Mouse (Mus musculus) heart, embryonic 15.5 days (tissue): Measurements from ENCODE around the gene Mab21l2. TPM values are rescaled to one million over a fixed set of nuclear protein-coding genes. Genes with fewer than 3 reads are reported as not detected.

Experiments used
- ATAC-seq: fragments of 200-750 bp; cut with Nextera tagmentation; replicated peaks from 2 replicates; pipeline ENCODE4 v1.8.0; 2017; ENCODE audit warnings: low read depth, moderate TSS enrichment; ENCODE audit not compliant: insufficient number of reproducible peaks, insufficient read depth, low FRiP score
- H3K27ac ChIP-seq: fragments of 300-500 bp; sonication (generic); 2 replicates; pipeline ENCODE4 v1.5.1; 2015; ENCODE audit warnings: mild to moderate bottlenecking, inconsistent platforms
- H3K27me3 ChIP-seq: fragments of 300-500 bp; sonication (generic); 2 replicates; pipeline ENCODE4 v1.6.1; 2015; ENCODE audit warnings: inconsistent platforms
- H3K36me3 ChIP-seq: fragments of 300-500 bp; sonication (generic); 2 replicates; pipeline ENCODE4 v1.6.1; 2015; ENCODE audit warnings: mild to moderate bottlenecking, inconsistent platforms
- H3K4me1 ChIP-seq: fragments of 300-500 bp; sonication (generic); replicated peaks from 2 replicates; pipeline ENCODE4 v1.6.1; 2015; ENCODE audit warnings: inconsistent platforms
- H3K4me2 ChIP-seq: fragments of 300-500 bp; sonication (generic); 2 replicates; pipeline ENCODE4 v1.6.1; 2015; ENCODE audit warnings: inconsistent platforms, mild to moderate bottlenecking, moderate library complexity
- H3K4me3 ChIP-seq: fragments of 300-500 bp; sonication (generic); 2 replicates; pipeline ENCODE4 v1.5.1; 2015; ENCODE audit warnings: mild to moderate bottlenecking, inconsistent platforms
- H3K9ac ChIP-seq: fragments of 300-500 bp; sonication (generic); 2 replicates; pipeline ENCODE4 v1.6.1; 2015; ENCODE audit warnings: mild to moderate bottlenecking, inconsistent platforms
- H3K9me3 ChIP-seq: fragments of 300-500 bp; sonication (generic); replicated peaks from 2 replicates; pipeline ENCODE4 v1.6.1; 2016; ENCODE audit warnings: inconsistent platforms
- WGBS: fragments of 180-500 bp; shearing (Covaris S2); methylation state at CpG from one replicate; pipeline ENCODE4 v1.1.7; 2015; ENCODE audit warnings: mixed read lengths; 5-methylcytosine and 5-hydroxymethylcytosine counted together
- polyA plus RNA-seq: library from polyadenylated mRNA; unstranded; fragments of >200 nt; fragmentation: Nextera tagmentation; extraction: Ambion mirVana; gene quantifications from 2 replicates; pipeline ENCODE4 v1.2.1, GENCODE M21; 2015

Gene Mab21l2
- polyA plus RNA-seq, 1 experiment from 2014 or later, result 1.5 TPM

DNA sequence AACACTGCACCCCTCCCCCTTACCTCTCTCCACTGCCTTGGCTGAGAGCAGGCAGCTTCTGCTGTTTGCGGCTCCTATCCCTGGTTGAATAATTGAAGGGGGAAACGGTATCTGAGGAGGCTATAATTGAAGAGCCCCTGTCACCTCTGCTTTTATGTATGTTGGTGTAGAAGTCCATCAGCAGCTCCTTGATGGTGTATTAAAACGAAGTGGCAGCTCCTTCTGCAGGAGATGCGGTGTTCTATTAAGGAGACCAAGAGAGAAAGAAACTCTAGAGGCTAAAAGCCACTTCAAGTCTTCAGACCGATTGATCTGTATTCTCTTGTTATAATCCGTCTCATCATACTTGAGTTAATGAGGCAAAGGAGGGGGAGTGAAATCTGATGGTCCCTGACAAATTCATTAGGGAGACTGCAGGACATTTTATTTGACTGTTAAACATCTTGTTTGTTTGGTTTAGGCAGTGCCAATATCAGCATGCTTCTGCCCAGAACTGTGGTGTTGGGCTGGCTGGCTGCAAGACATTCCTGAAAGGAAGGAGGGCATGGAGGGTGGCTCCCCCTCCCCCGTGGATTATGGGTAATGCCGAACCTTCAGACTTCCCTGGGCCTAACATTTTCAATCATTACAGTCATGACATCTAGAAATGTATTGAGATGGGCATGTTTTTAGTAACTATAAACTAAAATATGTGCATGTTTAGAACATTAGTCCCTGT lies 2.7 kb upstream of the Mab21l2 start:
- no peak overlapping the region for H3K4me2 ChIP-seq
- no peaks in the 10 kb centered on the region for H3K9me3 ChIP-seq
- H3K36me3 ChIP-seq, result no peaks in the 10 kb centered on the region
- H3K27me3 ChIP-seq, result peaks cover 40% of the 10 kb centered on the region
- no peak for ATAC-seq
- H3K27ac ChIP-seq, result no peak overlapping the region
- H3K4me3 ChIP-seq, result no peak overlapping the region
- peaks cover 26% of the 10 kb centered on the region for H3K4me1 ChIP-seq
- 49% methylated on average over 8 of the region's 8 CpGs for WGBS
- no peak overlapping the region for H3K9ac ChIP-seq

DNA sequence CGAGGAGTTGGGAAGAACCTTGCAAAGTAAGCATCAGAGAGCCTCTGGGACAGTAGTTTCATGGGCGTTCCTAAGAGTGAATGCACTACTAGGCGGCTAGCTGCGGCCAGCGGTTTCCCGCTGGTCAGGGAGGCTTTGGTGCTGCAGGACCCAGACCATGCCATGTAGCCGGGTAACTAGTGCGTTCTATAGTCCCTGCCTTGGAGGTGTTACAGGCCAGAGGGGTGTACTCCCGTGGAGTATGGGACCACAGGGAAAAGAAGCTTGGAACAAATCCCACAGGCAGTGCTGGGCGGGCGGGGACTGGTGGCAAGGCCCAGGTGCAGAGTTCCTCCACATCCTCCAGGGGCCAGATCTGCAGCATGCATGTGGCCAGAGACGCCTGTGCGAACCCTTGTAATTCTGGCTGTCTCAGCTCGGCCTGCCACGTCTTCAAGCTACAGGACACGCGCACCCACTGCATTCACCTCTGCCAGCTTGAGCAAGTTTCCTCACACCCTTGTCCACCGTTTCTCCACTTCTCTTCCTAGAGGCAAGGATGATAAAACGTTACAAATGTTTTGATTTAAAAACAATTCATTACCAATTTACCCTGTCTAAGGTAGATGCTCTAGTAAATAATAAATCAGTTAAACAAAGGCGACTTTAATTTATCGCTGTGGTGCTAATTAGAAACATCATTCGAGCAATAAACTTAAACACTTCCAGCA lies 2.0 kb upstream of the Mab21l2 start:
- Histone ChIP-seq H3K9ac (no peak overlapping the region), H3K4me1 (peaks cover 29% of the 10 kb centered on the region), H3K27ac (no peak overlapping the region), H3K27me3 (peaks cover 40% of the 10 kb centered on the region), H3K9me3 (no peaks in the 10 kb centered on the region), H3K36me3 (no peaks in the 10 kb centered on the region), H3K4me2 (peak overlapping the region; percentile 45), H3K4me3 (no peak overlapping the region; the same call in 1 of the 2 replicates)
- ATAC-seq, result 0 out of 2 replicates have a peak, but pooled peaks have one; percentile 32
- WGBS, result 18% methylated on average over 22 of the region's 22 CpGs

- 0 out of 2 replicates have a peak, but pooled peaks have one; percentile 32 for ATAC-seq
- H3K27ac ChIP-seq, result no peak overlapping the region
- no peaks in the 10 kb centered on the region for H3K9me3 ChIP-seq
- peaks cover 29% of the 10 kb centered on the region for H3K4me1 ChIP-seq
- peak overlapping the region; percentile 51 for H3K9ac ChIP-seq
- no peaks in the 10 kb centered on the region for H3K36me3 ChIP-seq
- WGBS, result 1% methylated on average over 42 of the region's 42 CpGs
- peak overlapping the region; percentile 70 for H3K4me2 ChIP-seq
- peak overlapping the region; percentile 46 for H3K4me3 ChIP-seq
- H3K27me3 ChIP-seq, result peaks cover 40% of the 10 kb centered on the region
Measured at GRCm38 (mm10) chr3:86547251-86547791, 1.1 kb downstream of the Mab21l2 start.

DNA sequence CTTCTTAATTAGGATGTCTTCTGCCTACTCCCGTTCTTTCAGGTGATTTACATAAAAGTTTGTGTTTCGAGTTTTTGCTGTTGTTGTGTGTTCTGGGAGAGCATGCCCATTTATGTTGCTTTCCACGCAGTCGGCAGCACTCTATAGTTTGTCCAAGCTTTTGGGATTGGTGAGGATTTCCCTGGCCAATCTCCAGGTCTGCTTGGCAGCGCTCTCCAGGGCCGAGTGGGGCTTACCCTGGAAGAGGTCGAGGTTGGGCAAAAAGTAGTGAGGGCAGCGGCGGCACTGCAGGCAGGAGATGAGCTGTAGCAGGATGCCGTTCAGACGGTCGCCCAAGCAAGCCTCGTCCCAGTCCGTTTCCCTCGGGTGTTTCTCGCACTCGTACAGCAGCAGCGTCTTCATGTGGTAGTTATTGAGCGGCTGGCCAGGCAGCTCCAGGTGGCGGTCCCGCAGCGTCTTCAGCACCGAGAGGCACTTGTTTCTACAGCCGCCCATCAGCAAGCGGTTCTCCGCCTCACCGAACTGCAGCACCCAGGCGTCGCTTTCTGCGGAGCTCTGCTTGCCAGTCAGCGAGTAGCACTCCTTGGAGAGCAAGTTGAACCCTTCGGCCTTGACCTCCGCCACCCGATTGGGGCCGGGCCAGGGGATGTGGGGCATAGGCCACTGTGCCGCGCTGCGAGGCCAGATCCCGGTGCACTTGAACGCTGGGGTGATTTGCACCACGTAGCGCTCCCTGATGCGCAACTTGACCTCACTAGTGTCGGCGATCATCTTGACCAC lies 1.8 kb downstream of the Mab21l2 start:
- peaks cover 39% of the 10 kb centered on the region for H3K27me3 ChIP-seq
- no peaks in the 10 kb centered on the region for H3K9me3 ChIP-seq
- peak overlapping the region; percentile 46 for H3K4me3 ChIP-seq
- ATAC-seq, result peak; percentile 34; the same call in 1 of the 2 replicates
- H3K9ac ChIP-seq, result peak overlapping the region; percentile 51
- H3K27ac ChIP-seq, result no peak overlapping the region
- H3K4me1 ChIP-seq, result peaks cover 29% of the 10 kb centered on the region
- H3K4me2 ChIP-seq, result peak overlapping the region; percentile 70
- H3K36me3 ChIP-seq, result no peaks in the 10 kb centered on the region
- 1% methylated on average over 45 of the region's 45 CpGs for WGBS

DNA sequence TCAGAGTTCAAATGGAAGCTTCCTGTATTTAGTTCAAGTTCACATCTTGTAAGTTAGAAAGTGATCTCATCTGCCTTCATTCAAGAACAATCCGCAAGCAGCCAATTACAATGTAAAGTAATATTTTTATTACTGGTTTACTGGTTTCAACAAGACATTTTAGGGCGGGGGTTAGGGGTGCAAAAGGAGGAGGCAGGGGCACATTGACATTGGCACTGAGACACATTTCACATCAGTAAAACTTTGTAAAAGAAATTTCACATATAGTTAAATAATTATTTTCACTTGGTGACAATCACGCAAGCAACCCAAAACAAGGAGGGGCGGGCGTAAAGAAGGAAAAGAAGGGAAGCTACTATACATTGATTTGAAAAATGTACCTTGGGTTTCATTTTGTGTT lies 2.5 kb downstream of the Mab21l2 start:
- Histone ChIP-seq H3K36me3 (no peaks in the 10 kb centered on the region), H3K4me3 (peak overlapping the region; percentile 46), H3K4me2 (peak overlapping the region; percentile 70), H3K4me1 (peaks cover 29% of the 10 kb centered on the region), H3K27me3 (peaks cover 32% of the 10 kb centered on the region), H3K9ac (no peak overlapping the region), H3K27ac (no peak overlapping the region), H3K9me3 (no peaks in the 10 kb centered on the region)
- WGBS, result 31% methylated on average over 5 of the region's 5 CpGs
- ATAC-seq, result no peak

DNA sequence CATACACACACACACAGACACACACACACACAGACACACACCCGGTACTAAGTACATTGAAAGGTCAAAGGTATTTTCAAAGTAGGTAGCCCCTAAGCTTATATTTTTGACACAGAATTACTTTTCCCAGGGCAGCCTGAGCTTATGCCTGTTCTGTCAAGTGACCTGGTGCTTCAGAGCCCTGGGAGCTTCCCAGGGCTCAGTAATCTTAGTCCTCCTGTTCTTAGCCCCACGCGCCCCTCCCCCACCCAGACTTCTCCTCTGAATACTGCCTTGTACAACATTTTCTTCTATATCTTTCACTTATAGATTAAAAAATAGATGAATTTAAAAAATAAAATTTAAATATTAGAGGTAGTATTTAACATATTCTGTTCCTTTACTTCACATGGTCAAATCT lies 3.6 kb downstream of the Mab21l2 start:
- no peak overlapping the region for H3K9ac ChIP-seq
- H3K36me3 ChIP-seq, result no peaks in the 10 kb centered on the region
- peaks cover 24% of the 10 kb centered on the region for H3K4me1 ChIP-seq
- H3K4me3 ChIP-seq, result no peak overlapping the region
- H3K9me3 ChIP-seq, result no peaks in the 10 kb centered on the region
- WGBS, result 41% methylated on average over 3 of the region's 3 CpGs
- no peak overlapping the region for H3K27ac ChIP-seq
- H3K27me3 ChIP-seq, result peaks cover 20% of the 10 kb centered on the region
- no peak overlapping the region for H3K4me2 ChIP-seq
- ATAC-seq, result no peak

GRCm38 (mm10) chr3:86541863-86542397 lies 6.5 kb downstream of the Mab21l2 start:
- no peak overlapping the region for H3K27ac ChIP-seq
- H3K4me3 ChIP-seq, result no peak overlapping the region
- no peak overlapping the region for H3K9ac ChIP-seq
- H3K9me3 ChIP-seq, result no peaks in the 10 kb centered on the region
- no peak overlapping the region for H3K4me2 ChIP-seq
- H3K4me1 ChIP-seq, result peaks cover 10% of the 10 kb centered on the region
- H3K36me3 ChIP-seq, result no peaks in the 10 kb centered on the region
- ATAC-seq, result no peak
- WGBS, result 80% methylated on average over 1 of the region's 1 CpGs
- peaks cover 4% of the 10 kb centered on the region for H3K27me3 ChIP-seq

GRCm38 (mm10) chr3:86541074-86541614 lies 7.3 kb downstream of the Mab21l2 start:
- H3K4me2 ChIP-seq, result no peak overlapping the region
- no peak overlapping the region for H3K4me3 ChIP-seq
- 82% methylated on average over 4 of the region's 4 CpGs for WGBS
- H3K36me3 ChIP-seq, result no peaks in the 10 kb centered on the region
- H3K27ac ChIP-seq, result no peak overlapping the region
- H3K27me3 ChIP-seq, result peaks cover 4% of the 10 kb centered on the region
- H3K9me3 ChIP-seq, result no peaks in the 10 kb centered on the region
- H3K4me1 ChIP-seq, result peaks cover 3% of the 10 kb centered on the region
- no peak overlapping the region for H3K9ac ChIP-seq
- ATAC-seq, result no peak

- Histone ChIP-seq H3K9me3 (no peaks in the 10 kb centered on the region), H3K4me1 (no peaks in the 10 kb centered on the region), H3K4me3 (no peak overlapping the region), H3K4me2 (no peak overlapping the region), H3K27me3 (peaks cover 1% of the 10 kb centered on the region), H3K36me3 (no peaks in the 10 kb centered on the region), H3K27ac (no peak overlapping the region), H3K9ac (no peak overlapping the region)
- WGBS, result 63% methylated on average over 11 of the region's 11 CpGs
- ATAC-seq, result no peak
Measured at GRCm38 (mm10) chr3:86539555-86540168, 8.8 kb downstream of the Mab21l2 start.

GRCm38 (mm10) chr3:86538645-86539554 lies 9.5 kb downstream of the Mab21l2 start:
- Histone ChIP-seq H3K9ac (no peak overlapping the region), H3K4me1 (no peaks in the 10 kb centered on the region), H3K36me3 (no peaks in the 10 kb centered on the region), H3K4me3 (no peak overlapping the region), H3K27ac (no peak overlapping the region), H3K27me3 (no peaks in the 10 kb centered on the region), H3K4me2 (no peak overlapping the region), H3K9me3 (no peaks in the 10 kb centered on the region)
- 36% methylated on average over 13 of the region's 13 CpGs for WGBS
- no peak for ATAC-seq
